Mouse (Mus musculus): ENCODE data around the gene Wipf1. TPM values are rescaled to one million over a fixed set of nuclear protein-coding genes. Genes with fewer than 3 reads are reported as not detected.
A peak's percentile ranks its signal among the peaks of the same experiment; 100 is the strongest.

Gene Wipf1
- polyA plus RNA-seq, 1 experiment, result 16.1 TPM

- peaks cover 91% of the 10 kb centered on the region for H3K79me2 ChIP-seq (ENCODE audit: control insufficient read depth, insufficient read depth)
- TF ChIP-seq CEBPB (IDR thresholded peaks at IDR 0.05; ENCODE audit: low read depth), result no peak
- TF ChIP-seq MYOD1 (IDR thresholded peaks at IDR 0.05; ENCODE audit: control insufficient read depth, insufficient read length, low read depth), result peak; percentile 57
- H3K27me3 ChIP-seq (ENCODE audit: control insufficient read depth, insufficient read depth, insufficient read length), result no peaks in the 10 kb centered on the region
- H3ac ChIP-seq (ENCODE audit: control insufficient read depth, insufficient read length, low read depth), result no peak overlapping the region
- H3K4me3 ChIP-seq (ENCODE audit: insufficient read depth, poor library complexity, severe bottlenecking), result no peak overlapping the region
- peaks cover 33% of the 10 kb centered on the region for H3K79me3 ChIP-seq (ENCODE audit: low read depth)
- H3K36me3 ChIP-seq (ENCODE audit: control insufficient read depth, insufficient read depth), result peaks cover 10% of the 10 kb centered on the region
These were observed 65.9 kb downstream of the Wipf1 start for GRCm38 (mm10) chr2:73463431-73464194.

- peaks cover 33% of the 10 kb centered on the region for H3K79me3 ChIP-seq (ENCODE audit: low read depth)
- H3K79me2 ChIP-seq (ENCODE audit: control insufficient read depth, insufficient read depth), result peaks cover 83% of the 10 kb centered on the region
- no peak overlapping the region for H3ac ChIP-seq (ENCODE audit: control insufficient read depth, insufficient read length, low read depth)
- peaks cover 10% of the 10 kb centered on the region for H3K36me3 ChIP-seq (ENCODE audit: control insufficient read depth, insufficient read depth)
- no peaks in the 10 kb centered on the region for H3K27me3 ChIP-seq (ENCODE audit: control insufficient read depth, insufficient read depth, insufficient read length)
- TF ChIP-seq MYOD1 (IDR thresholded peaks at IDR 0.05; ENCODE audit: control insufficient read depth, insufficient read length, low read depth), result no peak
- TF ChIP-seq CEBPB (IDR thresholded peaks at IDR 0.05; ENCODE audit: low read depth), result no peak
- no peak for TF ChIP-seq FOSL1 (IDR thresholded peaks at IDR 0.05; ENCODE audit: insufficient read depth, low read length, poor library complexity, severe bottlenecking)
- no peak for TF ChIP-seq MAX (IDR thresholded peaks at IDR 0.05)
- no peak for TF ChIP-seq MYOG (IDR thresholded peaks at IDR 0.05; ENCODE audit: control insufficient read depth, extremely low read depth, insufficient read length)
- TF ChIP-seq CTCF (IDR thresholded peaks at IDR 0.05; ENCODE audit: control insufficient read depth, insufficient read depth, insufficient read length), result no peak
- no peak for TF ChIP-seq USF1 (IDR thresholded peaks at IDR 0.05; ENCODE audit: low read depth)
- no peak overlapping the region for H3K4me3 ChIP-seq (ENCODE audit: insufficient read depth, poor library complexity, severe bottlenecking)
These were observed 66.7 kb downstream of the Wipf1 start for GRCm38 (mm10) chr2:73462757-73463339.

- TF ChIP-seq USF1 (IDR thresholded peaks at IDR 0.05; ENCODE audit: low read depth) (no peak), MYOD1 (IDR thresholded peaks at IDR 0.05; ENCODE audit: control insufficient read depth, insufficient read length, low read depth) (no peak), CTCF (IDR thresholded peaks at IDR 0.05; ENCODE audit: control insufficient read depth, insufficient read depth, insufficient read length) (no peak), MAX (IDR thresholded peaks at IDR 0.05) (no peak), MYOG (IDR thresholded peaks at IDR 0.05; ENCODE audit: control insufficient read depth, extremely low read depth, insufficient read length) (no peak), CEBPB (IDR thresholded peaks at IDR 0.05; ENCODE audit: low read depth) (no peak), FOSL1 (IDR thresholded peaks at IDR 0.05; ENCODE audit: insufficient read depth, low read length, poor library complexity, severe bottlenecking) (no peak)
- Histone ChIP-seq H3ac (ENCODE audit: control insufficient read depth, insufficient read length, low read depth) (no peak overlapping the region), H3K27me3 (ENCODE audit: control insufficient read depth, insufficient read depth, insufficient read length) (no peaks in the 10 kb centered on the region), H3K36me3 (ENCODE audit: control insufficient read depth, insufficient read depth) (peaks cover 14% of the 10 kb centered on the region), H3K79me3 (ENCODE audit: low read depth) (peaks cover 30% of the 10 kb centered on the region), H3K4me3 (ENCODE audit: insufficient read depth, poor library complexity, severe bottlenecking) (no peak overlapping the region), H3K79me2 (ENCODE audit: control insufficient read depth, insufficient read depth) (peaks cover 77% of the 10 kb centered on the region)
These were observed 67.3 kb downstream of the Wipf1 start for GRCm38 (mm10) chr2:73462265-73462664.

- H3K27me3 ChIP-seq (ENCODE audit: control insufficient read depth, insufficient read depth, insufficient read length), result no peaks in the 10 kb centered on the region
- TF ChIP-seq USF1 (IDR thresholded peaks at IDR 0.05; ENCODE audit: low read depth) (no peak), CTCF (IDR thresholded peaks at IDR 0.05; ENCODE audit: control insufficient read depth, insufficient read depth, insufficient read length) (no peak), MAX (IDR thresholded peaks at IDR 0.05) (no peak), MYOD1 (IDR thresholded peaks at IDR 0.05; ENCODE audit: control insufficient read depth, insufficient read length, low read depth) (no peak), CEBPB (IDR thresholded peaks at IDR 0.05; ENCODE audit: low read depth) (no peak), MYOG (IDR thresholded peaks at IDR 0.05; ENCODE audit: control insufficient read depth, extremely low read depth, insufficient read length) (no peak), FOSL1 (IDR thresholded peaks at IDR 0.05; ENCODE audit: insufficient read depth, low read length, poor library complexity, severe bottlenecking) (no peak)
- H3K79me3 ChIP-seq (ENCODE audit: low read depth), result peaks cover 13% of the 10 kb centered on the region
- H3K4me3 ChIP-seq (ENCODE audit: insufficient read depth, poor library complexity, severe bottlenecking), result no peak overlapping the region
- H3ac ChIP-seq (ENCODE audit: control insufficient read depth, insufficient read length, low read depth), result no peak overlapping the region
- H3K79me2 ChIP-seq (ENCODE audit: control insufficient read depth, insufficient read depth), result peaks cover 56% of the 10 kb centered on the region
- peaks cover 15% of the 10 kb centered on the region for H3K36me3 ChIP-seq (ENCODE audit: control insufficient read depth, insufficient read depth)
These were observed 69.4 kb downstream of the Wipf1 start for GRCm38 (mm10) chr2:73460168-73460567.

GRCm38 (mm10) chr2:73459607-73460153 lies 69.9 kb downstream of the Wipf1 start:
- Histone ChIP-seq H3K79me3 (ENCODE audit: low read depth) (peaks cover 13% of the 10 kb centered on the region), H3K27me3 (ENCODE audit: control insufficient read depth, insufficient read depth, insufficient read length) (no peaks in the 10 kb centered on the region), H3K4me3 (ENCODE audit: insufficient read depth, poor library complexity, severe bottlenecking) (no peak overlapping the region), H3K36me3 (ENCODE audit: control insufficient read depth, insufficient read depth) (peaks cover 15% of the 10 kb centered on the region), H3K79me2 (ENCODE audit: control insufficient read depth, insufficient read depth) (peaks cover 56% of the 10 kb centered on the region), H3ac (ENCODE audit: control insufficient read depth, insufficient read length, low read depth) (no peak overlapping the region)
- TF ChIP-seq CEBPB (IDR thresholded peaks at IDR 0.05; ENCODE audit: low read depth) (no peak), CTCF (IDR thresholded peaks at IDR 0.05; ENCODE audit: control insufficient read depth, insufficient read depth, insufficient read length) (no peak), MYOD1 (IDR thresholded peaks at IDR 0.05; ENCODE audit: control insufficient read depth, insufficient read length, low read depth) (no peak)

All from C2C12 (cell line).